Mouse (Mus musculus) CH12F3 (cell line): ENCODE data around the gene Sorl1.

Source experiments
- in situ Hi-C: fragments of 300-500 bp; cut with MboI; formaldehyde crosslinking; loops from 2 replicates; pipeline ENCODE4 v1.14.3; 2020; ENCODE audit warnings: low sequenced_read_pairs

The Sorl1 gene

DNA sequence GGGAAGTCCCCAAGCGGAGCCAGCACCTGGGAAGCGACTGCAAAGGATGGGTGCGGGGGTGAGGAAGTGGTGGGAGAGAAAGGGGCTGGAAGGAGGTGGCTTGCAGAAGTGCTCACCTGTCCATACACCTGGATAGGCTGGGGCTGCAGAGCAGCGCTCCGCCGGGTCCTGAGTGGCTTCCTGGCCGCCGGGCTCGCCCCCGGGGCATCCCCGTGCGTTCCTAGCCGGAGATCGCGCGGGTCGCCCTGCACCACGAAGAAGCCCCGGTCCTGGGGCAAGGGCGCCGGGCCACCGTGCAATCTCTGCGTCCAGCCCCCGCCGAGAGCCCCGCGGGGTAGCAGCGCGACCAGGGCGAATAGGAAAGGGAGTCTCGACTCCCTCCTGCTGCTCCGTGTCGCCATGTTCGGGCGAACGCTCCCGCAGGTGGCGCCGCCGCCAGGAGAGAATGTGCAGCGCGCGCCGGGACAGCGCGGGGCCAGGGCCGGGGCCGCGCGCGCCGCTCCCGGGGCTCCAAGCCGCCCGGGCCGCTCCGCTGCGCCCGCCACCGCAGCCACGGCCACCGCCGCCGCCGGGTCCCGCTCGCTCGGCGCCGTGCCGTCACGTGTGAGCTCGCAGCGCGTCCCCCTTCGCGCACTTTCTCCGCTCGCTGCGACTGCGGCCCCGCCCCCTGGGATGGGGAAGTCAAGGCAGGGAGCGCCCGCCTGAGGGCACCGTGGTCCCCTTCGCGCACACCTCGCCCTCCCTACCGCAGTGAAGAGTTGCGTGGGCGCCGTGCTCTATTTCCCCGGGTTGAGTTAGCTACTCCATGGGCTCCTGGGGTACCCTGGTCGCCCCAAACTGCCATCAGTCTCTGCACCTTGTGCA lies at the start of gene Sorl1:
Sorl1 (minus strand) TSS at position 585 of the 864 bp plus-strand sequence.
- in situ Hi-C loops: no loop called here

DNA sequence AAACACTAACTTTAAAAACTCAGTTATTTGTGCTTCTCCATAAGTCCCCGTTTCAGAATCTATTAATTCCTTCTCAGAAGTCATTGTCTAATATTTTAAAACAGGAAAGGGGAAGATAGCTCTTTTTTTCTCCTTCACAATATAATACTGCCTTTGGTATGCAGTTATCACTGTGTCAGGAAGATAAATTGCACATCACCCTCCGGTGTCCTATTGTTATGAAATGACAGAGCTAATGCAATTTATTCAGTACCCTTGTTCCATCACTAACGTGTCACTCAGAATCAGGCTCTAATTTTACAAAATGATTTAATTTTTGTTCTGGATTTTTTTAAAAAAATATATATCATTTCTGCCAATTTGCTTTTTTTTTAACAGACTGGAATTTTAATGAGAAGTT lies 49.7 kb upstream of the Sorl1 start:
- in situ Hi-C loops: no loop called here

DNA sequence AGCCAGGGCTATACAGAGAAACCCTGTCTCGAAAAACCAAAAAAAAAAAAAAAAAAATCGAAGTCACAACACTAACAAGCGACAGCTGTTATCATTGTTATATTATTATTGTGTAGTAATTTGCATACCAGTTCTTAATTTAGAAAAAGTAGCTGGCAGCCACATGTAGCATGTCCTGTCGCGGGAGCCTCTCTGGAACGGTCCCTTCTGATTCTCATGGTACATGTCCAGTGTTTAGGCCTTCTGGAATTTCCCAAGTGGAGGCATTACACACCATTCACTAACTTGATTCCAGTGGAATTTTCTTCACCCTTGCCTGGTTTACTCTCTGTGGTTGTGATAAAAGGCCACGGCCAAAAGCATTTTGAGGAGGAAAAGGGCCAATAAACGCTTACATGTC lies 45.4 kb upstream of the Sorl1 start:
- in situ Hi-C loops: no loop called here

DNA sequence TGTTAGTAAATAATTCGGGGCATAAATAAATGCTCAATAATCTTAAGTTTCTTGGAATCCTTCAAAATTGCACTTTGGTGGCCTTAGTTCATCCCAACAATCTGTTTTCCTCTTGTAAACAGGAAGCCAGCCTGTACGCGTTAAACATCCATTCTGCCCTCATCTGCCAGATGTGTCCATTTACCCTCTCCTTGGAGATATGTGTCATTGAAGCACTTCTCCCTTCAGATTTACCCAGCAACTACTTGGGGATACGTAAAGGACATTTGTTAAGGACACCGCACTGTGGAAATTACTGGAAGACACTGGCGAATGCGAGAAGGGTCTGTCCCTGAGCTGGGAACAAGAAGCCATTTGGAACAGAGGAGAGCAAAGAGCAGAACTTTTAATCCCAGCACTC lies 44.9 kb upstream of the Sorl1 start:
- in situ Hi-C loops: no loop called here

DNA sequence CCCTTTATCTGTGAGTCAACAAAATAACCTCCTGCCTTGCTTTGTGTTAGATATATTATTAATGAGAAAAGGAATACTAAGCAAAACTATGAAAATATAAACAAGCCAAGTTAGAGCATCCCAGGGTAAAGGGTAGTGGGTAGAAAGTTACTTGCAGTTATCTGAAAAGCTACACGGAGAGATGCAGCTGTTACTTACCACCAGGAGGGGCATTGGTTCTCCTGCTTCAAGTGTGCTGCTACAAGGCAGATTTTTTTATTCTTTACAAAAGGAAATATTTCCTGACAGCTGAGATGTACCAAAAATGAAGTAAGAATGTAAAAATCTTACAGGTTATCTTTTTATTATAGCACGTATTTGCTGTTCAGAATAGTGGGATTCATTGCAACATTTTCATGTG lies 40.8 kb upstream of the Sorl1 start:
- in situ Hi-C loops: no loop called here

DNA sequence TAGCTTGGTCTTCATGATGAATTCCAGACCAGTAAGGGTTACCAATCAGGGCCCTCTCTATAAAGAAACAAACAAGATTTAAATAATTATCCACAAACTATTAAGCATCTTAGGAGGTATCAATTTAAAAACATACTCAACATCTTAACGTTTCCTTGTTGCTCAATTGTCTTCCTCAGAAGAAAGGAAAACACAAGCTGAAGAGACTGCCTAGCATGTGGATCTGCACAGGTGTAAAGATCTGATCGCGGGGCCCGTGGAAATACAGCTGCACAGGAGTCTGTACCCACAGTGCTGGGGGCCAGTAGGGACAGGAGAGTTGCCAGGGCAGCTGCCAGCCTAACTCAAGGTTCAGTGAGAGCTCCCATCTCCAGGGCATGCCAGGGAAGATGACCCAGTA lies 38.9 kb upstream of the Sorl1 start:
- in situ Hi-C loops: no loop called here

DNA sequence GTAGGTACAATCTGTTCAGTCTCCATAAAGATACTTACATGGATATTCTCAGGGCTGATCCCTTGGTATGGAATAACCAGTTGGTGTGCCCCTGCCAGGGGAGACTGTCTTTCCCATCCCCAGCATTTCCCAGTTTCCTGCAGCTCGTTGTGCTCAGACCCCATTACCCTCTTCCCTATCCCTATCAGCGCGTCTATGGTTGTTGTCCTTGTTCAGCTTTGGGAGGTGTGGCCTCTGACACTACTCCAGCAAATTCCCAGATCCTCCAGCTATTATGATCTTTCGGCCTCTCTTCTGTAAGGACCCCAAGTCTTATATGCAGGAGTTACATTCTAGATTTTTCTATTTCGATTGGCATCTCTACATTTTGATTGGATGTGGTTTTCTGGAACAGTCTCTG lies 35.3 kb upstream of the Sorl1 start:
- in situ Hi-C loops: no loop called here

DNA sequence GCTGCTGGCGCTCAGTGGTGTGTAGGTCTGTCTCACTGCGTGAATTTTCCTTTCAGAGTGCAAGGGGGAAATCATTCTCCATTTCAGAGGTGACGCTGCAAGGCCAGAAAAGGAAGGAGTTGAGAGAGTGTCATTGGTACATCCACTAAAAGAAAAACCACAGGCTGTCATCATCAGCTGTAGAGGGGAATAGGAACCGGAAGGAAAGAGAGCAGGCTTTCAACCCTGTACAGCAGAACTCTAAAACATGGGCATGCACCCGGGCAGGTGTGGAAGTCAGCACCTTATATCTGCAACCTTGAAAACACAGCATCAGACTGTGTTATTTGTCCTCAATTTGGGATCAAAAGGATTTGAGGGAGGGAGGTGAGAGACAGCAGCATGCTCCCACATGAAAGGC lies 34.6 kb upstream of the Sorl1 start:
- in situ Hi-C loops: no loop called here

DNA sequence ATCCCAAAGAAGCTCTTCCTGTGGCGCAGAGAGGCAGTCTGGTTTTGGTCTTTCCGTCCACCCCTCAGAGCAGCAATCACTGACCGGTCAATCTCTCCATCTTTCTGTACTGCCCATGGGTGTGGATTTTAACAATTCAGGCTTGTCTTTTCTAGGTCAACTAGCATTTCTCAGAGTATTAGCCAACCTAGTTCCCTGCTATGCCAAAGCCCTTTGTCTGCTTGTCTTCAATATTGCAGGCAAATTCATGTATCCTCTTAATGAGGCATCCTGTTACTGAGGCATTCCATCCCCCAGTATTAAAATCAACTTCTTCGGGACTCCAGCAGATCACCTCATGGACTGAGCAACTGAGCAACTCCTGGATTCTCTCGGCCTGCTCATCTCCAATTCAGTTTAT lies 33.9 kb upstream of the Sorl1 start:
- in situ Hi-C loops: no loop called here

DNA sequence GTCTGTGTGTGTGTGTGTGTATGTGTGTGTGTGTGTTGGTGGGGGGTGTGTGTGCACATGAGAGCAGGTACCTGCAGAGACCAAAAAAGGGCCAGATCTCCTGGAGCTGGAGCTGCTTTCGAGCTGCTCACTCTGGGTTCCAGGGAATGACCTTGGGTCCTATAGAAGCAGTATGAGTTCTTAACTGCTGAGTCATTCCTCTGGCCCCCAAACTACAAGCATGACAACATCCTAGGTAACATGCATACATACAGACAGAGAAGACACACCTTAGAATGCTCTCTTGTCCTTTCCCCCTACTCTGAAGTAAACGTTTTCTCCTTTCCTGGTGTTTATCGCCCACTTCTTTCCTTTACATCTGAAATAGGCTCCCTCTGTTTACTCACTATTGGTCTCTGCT lies 32.5 kb upstream of the Sorl1 start:
- in situ Hi-C loops: no loop called here

DNA sequence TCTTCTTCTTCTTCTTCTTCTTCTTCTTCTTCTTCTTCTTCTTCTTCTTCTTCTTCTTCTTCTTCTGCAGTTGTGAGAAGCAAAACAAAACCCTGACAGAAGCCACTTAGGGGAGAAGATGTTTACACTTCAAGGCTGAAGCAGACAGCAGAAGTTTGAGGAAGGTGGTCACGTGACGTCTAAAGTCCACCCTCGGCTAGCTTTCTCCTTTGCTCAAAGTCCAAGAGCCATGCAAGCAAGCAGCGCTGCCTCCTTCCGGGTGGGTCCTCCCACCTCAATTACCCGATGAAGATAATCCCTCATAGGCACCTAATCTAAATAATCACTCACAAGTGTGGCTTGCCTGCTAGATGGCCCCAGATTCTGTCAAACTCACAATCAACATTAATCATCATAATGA lies 30.6 kb upstream of the Sorl1 start:
- in situ Hi-C loops: no loop called here

DNA sequence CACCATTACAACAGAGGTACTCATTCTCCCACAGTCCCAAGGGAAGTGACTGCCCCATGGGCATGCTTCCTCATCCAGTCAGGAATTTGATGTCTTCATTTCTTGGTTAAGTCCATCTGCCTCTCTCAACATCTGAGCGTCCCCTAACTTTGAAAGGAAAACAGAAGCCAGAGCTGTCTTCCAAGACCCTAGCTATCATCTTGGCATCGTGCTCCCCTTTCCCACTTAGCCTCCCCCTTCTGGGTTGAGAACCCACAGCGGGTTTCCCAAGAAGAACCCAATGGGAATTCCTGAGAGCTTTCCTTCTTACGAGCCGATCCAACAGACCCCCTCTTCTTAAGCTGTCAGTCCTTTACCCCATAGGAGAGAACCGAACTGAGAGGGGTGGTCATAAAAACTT lies 24.7 kb upstream of the Sorl1 start:
- in situ Hi-C loops: no loop called here

DNA sequence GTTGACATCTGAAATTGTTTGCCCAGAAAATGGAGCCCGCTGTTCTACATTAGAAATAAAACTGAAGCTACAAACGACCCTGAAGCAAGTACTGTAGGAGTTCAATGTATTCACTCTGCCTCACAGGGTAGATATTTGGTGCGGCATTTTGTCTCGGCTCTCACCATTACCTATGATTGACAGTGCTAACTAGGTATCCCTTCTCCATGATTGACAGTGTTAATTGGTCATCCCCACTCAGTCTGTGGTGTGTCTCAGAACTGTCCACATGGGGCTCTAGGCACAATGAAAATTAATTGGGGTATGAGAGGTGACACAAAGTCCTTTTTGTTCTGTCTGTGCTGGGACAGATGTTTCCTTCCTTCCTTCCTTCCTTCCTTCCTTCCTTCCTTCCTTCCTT lies 23.9 kb upstream of the Sorl1 start:
- in situ Hi-C loops: no loop called here

DNA sequence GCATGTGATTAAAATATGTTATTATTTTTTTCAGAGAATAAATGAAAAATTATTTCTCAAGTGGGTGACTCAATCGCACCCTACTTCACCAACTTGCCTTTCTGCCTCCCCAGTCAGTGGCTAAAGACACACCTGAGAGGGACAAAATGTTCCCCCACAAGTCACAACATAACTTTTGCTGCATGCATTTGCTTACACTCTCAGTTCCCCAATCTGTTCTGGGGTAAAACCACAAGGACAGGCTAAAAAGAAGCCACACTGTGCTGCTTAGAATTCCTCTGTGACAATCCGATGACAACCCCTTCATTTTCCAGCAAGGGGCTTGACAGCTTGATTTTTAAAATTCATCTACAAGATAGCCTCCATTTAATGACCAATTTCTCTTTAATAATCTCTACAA lies 22.4 kb upstream of the Sorl1 start:
- in situ Hi-C loops: no loop called here

DNA sequence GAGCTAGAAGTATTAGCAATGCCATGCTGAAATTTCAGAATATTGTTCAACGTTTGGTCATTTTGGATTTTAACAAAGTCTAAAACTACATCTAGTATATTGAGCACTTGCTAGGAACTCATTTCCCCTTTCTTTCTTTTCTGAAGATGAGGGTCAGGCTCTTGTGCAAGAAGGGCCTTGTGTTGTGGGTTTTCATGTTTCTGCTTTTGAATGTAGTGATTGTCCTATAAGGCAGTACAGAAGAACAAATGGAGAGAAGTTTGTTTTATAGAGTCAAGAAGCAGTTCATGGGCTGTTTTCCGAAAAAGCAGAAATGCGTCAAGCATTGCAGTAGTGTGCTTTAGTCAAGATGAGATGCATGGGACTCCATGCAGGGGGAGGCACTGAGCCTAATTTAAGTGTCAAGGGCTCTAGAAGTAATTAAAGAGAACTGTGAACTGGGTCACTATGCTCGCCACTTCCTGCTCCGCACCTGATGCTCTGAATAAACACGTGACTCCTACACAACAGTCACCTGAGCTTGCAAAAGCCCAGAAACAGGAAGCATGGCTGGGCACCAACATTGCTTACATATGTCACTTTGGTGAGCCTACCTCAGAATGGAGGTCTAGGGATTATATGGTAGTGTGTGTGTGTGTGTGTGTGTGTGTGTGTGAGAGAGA lies 17.6 kb upstream of the Sorl1 start:
- in situ Hi-C loops: no loop called here

DNA sequence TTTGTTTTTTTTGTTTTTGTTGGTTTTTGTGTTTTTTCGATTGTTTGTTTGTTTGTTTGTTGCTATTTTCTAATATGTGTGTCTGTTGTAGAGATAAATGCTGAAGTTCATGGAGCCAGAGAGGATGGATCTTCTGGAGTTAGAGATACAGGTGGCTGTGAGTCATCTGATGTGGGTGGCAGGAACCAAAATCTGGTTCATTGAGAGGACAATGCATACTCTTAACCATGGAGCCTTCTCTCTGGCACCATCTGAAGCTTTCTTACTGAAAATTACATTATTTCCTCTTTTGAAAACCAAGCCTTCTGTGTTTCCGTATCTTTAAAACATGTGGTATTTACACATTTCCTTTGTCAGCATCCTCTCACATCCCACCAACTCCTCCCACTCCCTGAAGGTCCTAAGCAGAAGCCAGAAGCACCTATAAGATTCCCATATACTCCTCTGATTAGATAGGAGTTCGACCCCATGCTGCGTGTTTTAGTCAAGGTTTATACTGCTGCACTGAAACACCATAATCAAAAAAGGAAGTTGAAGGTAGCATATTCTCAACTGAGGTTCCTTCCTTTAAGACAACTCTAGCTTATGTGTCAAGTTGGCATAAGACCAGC lies 14.3 kb upstream of the Sorl1 start:
- in situ Hi-C loops: no loop called here

DNA sequence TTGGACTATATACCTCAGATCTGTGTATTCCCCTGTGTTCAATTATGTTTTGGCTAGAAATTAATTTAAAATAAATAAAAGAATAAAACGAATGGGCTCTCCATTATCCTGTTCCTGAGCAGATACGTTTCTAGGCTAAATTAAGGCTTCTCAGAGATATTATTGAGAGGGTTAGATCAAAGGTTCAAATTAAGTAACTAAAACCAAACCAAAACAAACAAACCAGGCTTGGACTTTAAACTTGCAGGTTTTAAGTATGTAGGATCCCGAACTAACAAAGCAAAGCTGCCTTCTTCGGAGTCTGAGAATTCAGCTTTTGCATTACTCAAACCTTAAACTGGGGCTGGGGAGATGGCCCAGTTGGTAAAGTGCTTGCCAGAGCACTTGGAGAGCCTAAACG lies 13.5 kb upstream of the Sorl1 start:
- in situ Hi-C loops: no loop called here

DNA sequence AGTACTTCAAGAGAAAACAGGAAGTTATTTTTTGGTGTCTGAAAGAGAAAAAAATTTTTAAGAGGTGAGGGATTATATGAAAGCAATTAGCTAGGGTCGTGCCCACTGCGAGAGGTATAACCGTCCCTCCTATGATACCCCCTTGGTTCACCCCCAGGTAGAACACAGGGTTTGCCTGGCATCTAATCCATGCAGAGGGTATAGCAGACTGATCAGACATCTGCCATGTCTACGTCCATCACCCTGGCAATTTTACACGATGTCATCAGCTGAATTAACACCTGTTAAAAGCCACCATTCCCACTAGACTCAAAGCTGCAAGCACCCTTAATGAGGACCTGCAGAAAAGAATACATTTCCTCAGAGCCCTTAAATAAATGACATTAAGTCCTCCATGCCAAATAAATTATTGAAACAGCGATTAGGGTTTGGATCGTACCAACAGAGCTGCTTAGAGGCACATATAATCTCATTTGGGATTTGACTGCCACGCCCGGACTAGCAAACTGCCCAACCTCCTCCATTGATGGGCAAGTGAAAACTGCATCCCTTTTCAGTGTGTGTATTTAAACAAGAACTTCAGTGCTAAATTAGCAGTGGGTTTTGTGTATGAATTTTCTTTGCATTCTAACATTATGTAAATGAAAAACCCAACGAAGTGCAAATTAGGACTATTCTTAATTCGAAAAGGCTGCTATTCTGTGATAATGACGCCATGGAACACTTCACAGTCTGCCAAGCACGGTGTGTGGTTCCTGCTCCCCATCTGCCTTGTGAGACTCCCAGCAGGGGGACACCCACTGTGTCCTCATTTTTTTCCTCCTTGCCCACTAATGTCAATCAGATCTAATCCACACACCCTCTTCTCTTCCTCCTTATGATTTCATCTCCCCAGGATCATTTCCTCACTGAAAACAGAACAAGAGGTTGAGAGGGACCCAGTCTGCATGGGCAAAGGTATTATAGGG lies 7.0 kb upstream of the Sorl1 start:
- in situ Hi-C loops: no loop called here

DNA sequence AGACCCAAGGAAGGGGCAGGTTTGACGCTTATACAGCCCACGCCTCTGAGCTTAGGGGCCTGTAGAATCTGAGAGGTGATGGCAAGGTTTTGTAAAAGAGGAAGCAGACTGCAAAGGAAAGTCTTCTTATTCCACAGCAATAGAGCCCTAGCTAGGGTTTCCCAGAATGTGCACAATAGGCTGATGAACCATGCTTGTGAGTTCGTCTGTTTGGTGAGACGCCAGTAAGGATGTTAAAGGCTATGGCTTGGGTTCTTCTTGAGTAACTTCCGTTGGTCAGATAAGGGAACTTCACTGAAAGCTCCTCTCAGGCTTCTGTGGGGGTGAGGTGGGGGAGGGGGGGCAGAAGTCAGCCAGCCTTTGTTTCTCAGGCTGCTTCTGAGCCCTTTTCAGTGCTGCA lies 3.9 kb upstream of the Sorl1 start:
- in situ Hi-C loops: no loop called here

DNA sequence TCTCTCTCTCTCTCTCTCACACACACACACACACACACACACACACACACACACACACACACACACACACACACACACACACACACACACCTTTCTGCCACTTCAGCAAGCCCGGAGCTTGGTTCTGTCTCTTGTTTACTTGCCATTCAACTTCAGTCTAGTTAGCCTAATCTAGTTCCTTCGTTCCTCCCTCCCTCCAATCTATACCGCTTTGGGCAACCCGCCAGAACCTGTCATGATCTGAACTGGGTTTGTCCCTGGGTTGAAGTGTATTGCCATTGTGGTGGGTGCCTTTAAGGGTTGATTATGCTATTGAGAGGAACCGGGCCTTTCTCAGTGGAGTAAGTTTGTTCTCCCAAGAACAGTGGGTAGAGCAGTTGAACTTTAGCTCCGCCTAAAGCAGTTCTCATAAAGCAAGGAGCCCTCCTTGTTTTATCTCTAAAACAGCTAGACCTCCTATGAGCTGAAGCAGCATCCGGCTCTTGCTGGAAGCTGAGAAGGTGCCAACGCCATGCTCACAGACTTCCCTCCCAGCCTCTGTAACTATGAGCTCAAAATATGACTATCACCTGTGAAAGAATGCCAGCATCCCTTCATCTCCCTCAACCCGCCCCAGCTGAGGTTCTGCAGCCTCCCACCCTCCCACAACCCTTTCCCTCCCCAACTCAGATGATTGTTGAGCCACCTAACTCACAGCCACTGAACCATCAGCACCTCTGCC lies 1.3 kb upstream of the Sorl1 start:
- in situ Hi-C loops: no loop called here
